Mouse (Mus musculus) forebrain, embryonic 14.5 days (tissue): ENCODE results near the gene Foxp1. TPM values are rescaled to one million over a fixed set of nuclear protein-coding genes. Genes with fewer than 3 reads are reported as not detected.

ENCODE experiments used
- ATAC-seq: fragments of 200-750 bp; cut with Nextera tagmentation; 2 replicates; pipeline ENCODE4 v1.8.0; 2017; ENCODE audit warnings: mild to moderate bottlenecking, moderate library complexity
- DNase-seq: peaks from one replicate; pipeline ENCODE4 v3.0.0-alpha.2; 2015; ENCODE audit warnings: low spot score
- H3K27ac ChIP-seq: fragments of 300-500 bp; sonication (generic); 2 replicates; pipeline ENCODE4 v1.5.1; 2014; ENCODE audit warnings: low read depth, mild to moderate bottlenecking, control low read depth, low read length, moderate library complexity
- H3K27me3 ChIP-seq: fragments of 300-500 bp; sonication (generic); replicated peaks from 2 replicates; pipeline ENCODE4 v1.6.1; 2014; ENCODE audit warnings: low read length, control low read depth, mixed read lengths; ENCODE audit not compliant: control insufficient read depth, insufficient read depth
- H3K36me3 ChIP-seq: fragments of 300-500 bp; sonication (generic); 2 replicates; pipeline ENCODE4 v1.6.1; 2014; ENCODE audit warnings: low read length, control low read depth; ENCODE audit not compliant: control insufficient read depth, insufficient read depth
- H3K4me1 ChIP-seq: fragments of 300-500 bp; sonication (generic); 2 replicates; pipeline ENCODE4 v1.6.1; 2014; ENCODE audit warnings: antibody characterized with exemption, low read length, control low read depth; ENCODE audit not compliant: control insufficient read depth, insufficient read depth
- H3K4me2 ChIP-seq: fragments of 300-500 bp; sonication (generic); 2 replicates; pipeline ENCODE4 v1.6.1; 2014; ENCODE audit warnings: mild to moderate bottlenecking, control low read depth, low read length
- H3K4me3 ChIP-seq: fragments of 300-500 bp; sonication (generic); 2 replicates; pipeline ENCODE4 v1.5.1; 2014; ENCODE audit warnings: low read depth, low read length, control low read depth
- H3K9ac ChIP-seq: fragments of 300-500 bp; sonication (generic); 2 replicates; pipeline ENCODE4 v1.6.1; 2014; ENCODE audit warnings: mild to moderate bottlenecking, low read length, control low read depth, moderate library complexity
- H3K9me3 ChIP-seq: fragments of 300-500 bp; sonication (generic); replicated peaks from 2 replicates; pipeline ENCODE4 v1.6.1; 2016; ENCODE audit warnings: low read length, control low read depth, mixed read lengths; ENCODE audit not compliant: control insufficient read depth
- WGBS: fragments of 180-500 bp; shearing (Covaris S2); extraction: QIAGEN DNeasy Blood & Tissue Kit; methylation state at CpG from one replicate; pipeline ENCODE4 v1.1.7; 2014; 5-methylcytosine and 5-hydroxymethylcytosine counted together
- polyA plus RNA-seq: library from polyadenylated mRNA; unstranded; fragments of >200 nt; fragmentation: Nextera tagmentation; extraction: Ambion mirVana; gene quantifications from 2 replicates; pipeline ENCODE4 v1.2.1, GENCODE M21; 2014

Gene Foxp1
- polyA plus RNA-seq, 1 experiment from 2014 or later = 63.3 TPM

DNA sequence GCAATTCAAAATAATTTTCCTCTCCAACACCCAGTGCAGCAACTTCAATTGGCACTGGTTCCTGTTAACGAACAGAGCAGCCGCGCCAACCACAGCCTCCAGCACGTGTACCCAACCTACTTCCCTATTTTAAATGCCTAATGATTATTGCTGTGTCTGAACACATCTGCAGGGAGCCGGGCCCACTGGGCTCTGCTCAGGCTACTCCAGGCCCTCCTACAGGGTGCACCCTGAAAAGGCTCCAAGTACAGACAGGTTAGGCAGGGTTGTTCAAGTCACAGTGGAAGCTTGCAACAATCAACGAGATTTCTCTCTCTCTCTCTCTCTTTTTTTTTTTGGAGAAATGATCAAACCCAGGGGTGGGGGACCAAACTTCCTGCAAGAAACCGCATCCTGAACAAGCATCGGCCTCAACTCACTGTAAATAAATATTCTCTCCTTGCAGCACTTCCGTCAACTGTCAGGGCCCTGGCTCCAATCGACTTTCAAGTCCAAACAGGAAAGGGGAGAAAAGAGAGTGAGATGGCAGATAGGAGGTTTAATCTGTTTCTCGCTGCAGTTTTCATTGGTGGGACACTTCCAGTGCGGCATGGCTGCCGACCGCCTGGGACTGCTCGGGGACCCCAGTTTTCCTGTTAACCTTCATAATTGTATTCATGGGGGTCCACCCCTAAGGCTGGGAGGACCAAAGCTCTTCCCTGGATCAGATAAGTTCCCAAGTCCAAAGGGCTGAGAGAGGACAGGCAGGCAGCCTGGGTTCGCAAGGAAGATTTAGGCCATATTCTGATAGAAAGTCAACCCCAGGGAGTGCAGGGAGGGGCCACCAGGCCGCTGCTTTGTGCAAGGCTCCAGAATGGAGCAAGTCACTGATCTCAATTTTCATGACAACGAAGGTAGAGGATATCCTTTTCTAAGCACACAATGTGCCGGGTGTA, 133.5 kb downstream of the Foxp1 start:
- H3K4me3 ChIP-seq = no peak overlapping the region
- no peaks in the 10 kb centered on the region for H3K4me1 ChIP-seq
- H3K9ac ChIP-seq = no peak overlapping the region
- 71% methylated on average over 19 of the region's 19 CpGs for WGBS
- no peak overlapping the region for H3K4me2 ChIP-seq
- H3K27me3 ChIP-seq = no peaks in the 10 kb centered on the region
- ATAC-seq (no peak), DNase-seq (peak; percentile 25)
- H3K36me3 ChIP-seq = peaks cover 5% of the 10 kb centered on the region; the same call in 1 of the 2 replicates
- no peaks in the 10 kb centered on the region for H3K9me3 ChIP-seq
- H3K27ac ChIP-seq = no peak overlapping the region; the same call in 1 of the 2 replicates

DNA sequence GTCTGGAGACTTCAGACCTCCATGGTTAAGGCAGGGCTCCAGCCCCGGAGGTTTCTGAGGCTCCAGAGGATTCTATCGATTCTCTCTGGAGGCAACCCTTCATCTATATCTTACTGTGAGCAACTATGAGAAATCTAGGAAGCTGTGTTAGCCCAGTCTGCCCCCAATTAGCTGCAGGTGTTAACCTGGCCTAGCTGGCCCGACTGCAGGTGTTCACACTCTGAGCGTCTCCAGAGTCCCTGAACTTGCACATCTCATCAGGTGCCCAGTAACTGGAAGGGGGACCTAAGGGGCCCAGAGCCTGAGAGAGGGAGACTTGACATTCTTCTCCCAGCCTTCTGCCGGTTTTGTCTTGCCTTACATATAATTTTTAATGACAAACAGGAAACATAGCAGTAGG, 134.5 kb downstream of the Foxp1 start:
- DNase-seq (no peak), ATAC-seq (no peak)
- Histone ChIP-seq H3K9me3 (no peaks in the 10 kb centered on the region), H3K27me3 (no peaks in the 10 kb centered on the region), H3K9ac (no peak overlapping the region), H3K27ac (no peak overlapping the region), H3K36me3 (peaks cover 5% of the 10 kb centered on the region; the same call in 1 of the 2 replicates), H3K4me1 (no peaks in the 10 kb centered on the region), H3K4me3 (no peak overlapping the region), H3K4me2 (no peak overlapping the region)
- 94% methylated on average over 5 of the region's 5 CpGs for WGBS

- Histone ChIP-seq H3K4me2 (no peak overlapping the region), H3K27ac (no peak overlapping the region), H3K27me3 (no peaks in the 10 kb centered on the region), H3K9ac (no peak overlapping the region), H3K4me1 (no peaks in the 10 kb centered on the region), H3K36me3 (peaks cover 5% of the 10 kb centered on the region; the same call in 1 of the 2 replicates), H3K4me3 (no peak overlapping the region), H3K9me3 (no peaks in the 10 kb centered on the region)
- DNase-seq = no peak
- 78% methylated on average over 2 of the region's 2 CpGs for WGBS
- ATAC-seq = no peak
Measured at GRCm38 (mm10) chr6:99385059-99385604, 137.4 kb downstream of the Foxp1 start.

DNA sequence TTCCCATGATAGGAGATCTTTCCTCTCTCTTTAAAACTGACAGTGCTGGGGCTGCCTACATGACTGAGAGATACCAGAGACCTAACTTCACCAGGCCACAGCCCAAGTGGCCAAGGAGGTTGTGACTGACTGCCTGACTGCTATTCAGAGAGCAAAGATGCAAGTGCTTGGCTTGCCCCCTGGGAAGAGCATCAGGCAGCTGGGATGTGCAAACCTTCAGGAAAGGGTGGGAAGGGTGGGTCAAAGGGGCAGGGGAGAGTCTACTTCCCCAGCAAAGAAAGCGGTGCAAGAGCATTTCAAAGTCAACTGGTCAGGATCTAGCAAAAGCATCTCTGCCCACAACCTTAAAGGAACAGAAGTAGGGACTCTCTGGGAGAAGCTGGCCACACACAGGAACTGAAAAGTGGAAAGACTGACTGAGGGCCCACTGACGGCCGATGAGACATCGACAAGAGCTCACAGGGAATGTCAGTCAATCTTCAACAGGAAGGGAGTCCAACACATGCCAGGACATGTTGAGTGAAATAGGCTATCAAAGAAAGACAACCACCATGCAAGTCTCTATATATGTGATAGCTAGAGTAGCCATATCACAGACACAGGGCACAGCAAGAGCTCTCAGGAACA, 138.6 kb downstream of the Foxp1 start:
- DNase-seq (no peak), ATAC-seq (no peak)
- 92% methylated on average over 4 of the region's 4 CpGs for WGBS
- Histone ChIP-seq H3K36me3 (peaks cover 5% of the 10 kb centered on the region; the same call in 1 of the 2 replicates), H3K9ac (no peak overlapping the region), H3K4me1 (no peaks in the 10 kb centered on the region), H3K4me2 (no peak overlapping the region), H3K27ac (no peak overlapping the region), H3K27me3 (no peaks in the 10 kb centered on the region), H3K4me3 (no peak overlapping the region), H3K9me3 (no peaks in the 10 kb centered on the region)

- Histone ChIP-seq H3K9ac (no peak overlapping the region), H3K9me3 (no peaks in the 10 kb centered on the region), H3K4me3 (no peak overlapping the region), H3K36me3 (no peaks in the 10 kb centered on the region), H3K27me3 (no peaks in the 10 kb centered on the region), H3K4me2 (no peak overlapping the region), H3K27ac (no peak overlapping the region), H3K4me1 (peaks cover 20% of the 10 kb centered on the region)
- no peak for ATAC-seq
- DNase-seq = no peak
- WGBS = 95% methylated on average over 5 of the region's 5 CpGs
Measured at GRCm38 (mm10) chr6:99380146-99380545, 142.4 kb downstream of the Foxp1 start.

GRCm38 (mm10) chr6:99378997-99379710, 143.4 kb downstream of the Foxp1 start:
- H3K36me3 ChIP-seq = no peaks in the 10 kb centered on the region
- WGBS = 78% methylated on average over 7 of the region's 7 CpGs
- ATAC-seq (no peak), DNase-seq (no peak)
- no peak overlapping the region for H3K4me2 ChIP-seq
- no peaks in the 10 kb centered on the region for H3K9me3 ChIP-seq
- no peak overlapping the region for H3K4me3 ChIP-seq
- no peak overlapping the region for H3K9ac ChIP-seq
- peaks cover 28% of the 10 kb centered on the region for H3K4me1 ChIP-seq
- no peak overlapping the region for H3K27ac ChIP-seq
- no peaks in the 10 kb centered on the region for H3K27me3 ChIP-seq

GRCm38 (mm10) chr6:99377716-99378115, 144.8 kb downstream of the Foxp1 start:
- Histone ChIP-seq H3K36me3 (no peaks in the 10 kb centered on the region), H3K27ac (no peak overlapping the region; the same call in 1 of the 2 replicates), H3K9ac (no peak overlapping the region), H3K4me1 (peaks cover 28% of the 10 kb centered on the region), H3K27me3 (no peaks in the 10 kb centered on the region), H3K4me2 (no peak overlapping the region), H3K4me3 (no peak overlapping the region), H3K9me3 (no peaks in the 10 kb centered on the region)
- 20% methylated on average over 4 of the region's 4 CpGs for WGBS
- DNase-seq = peak; percentile 30
- ATAC-seq = no peak

DNA sequence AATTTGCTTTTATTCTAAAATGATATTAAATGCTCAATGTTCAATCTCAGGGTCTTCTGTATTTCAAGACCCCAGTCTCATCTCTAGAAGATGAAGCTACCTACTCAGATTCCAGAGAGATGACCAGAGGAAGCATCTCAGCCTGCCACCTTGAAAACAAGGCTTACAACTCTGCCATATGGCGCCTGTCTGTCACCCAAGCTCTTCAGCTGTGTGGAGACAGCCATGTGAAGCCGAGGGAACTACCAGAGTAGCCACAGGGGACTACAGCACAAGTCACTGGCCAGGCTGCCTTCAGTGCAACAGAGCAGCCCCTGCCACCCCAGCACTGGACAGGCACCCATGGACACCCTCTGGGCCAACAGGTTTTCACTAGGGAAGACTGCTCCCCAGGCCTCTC, 145.4 kb downstream of the Foxp1 start:
- no peak overlapping the region for H3K4me2 ChIP-seq
- H3K4me1 ChIP-seq = peaks cover 28% of the 10 kb centered on the region
- H3K9ac ChIP-seq = no peak overlapping the region
- no peaks in the 10 kb centered on the region for H3K36me3 ChIP-seq
- H3K27me3 ChIP-seq = no peaks in the 10 kb centered on the region
- 0 out of 2 replicates have a peak, but pooled peaks have one; percentile 47 for ATAC-seq
- WGBS = 59% methylated on average over 2 of the region's 2 CpGs
- peak overlapping the region; percentile 48 for H3K27ac ChIP-seq
- no peaks in the 10 kb centered on the region for H3K9me3 ChIP-seq
- H3K4me3 ChIP-seq = no peak overlapping the region
- DNase-seq = peak; percentile 62
